Mouse (Mus musculus): Measurements from ENCODE around the gene Kifc3. TPM values are rescaled to one million over a fixed set of nuclear protein-coding genes. Genes with fewer than 3 reads are reported as not detected.

The Kifc3 gene
- polyA plus RNA-seq, 1 experiment from 2014 or later: 17.4 TPM

DNA sequence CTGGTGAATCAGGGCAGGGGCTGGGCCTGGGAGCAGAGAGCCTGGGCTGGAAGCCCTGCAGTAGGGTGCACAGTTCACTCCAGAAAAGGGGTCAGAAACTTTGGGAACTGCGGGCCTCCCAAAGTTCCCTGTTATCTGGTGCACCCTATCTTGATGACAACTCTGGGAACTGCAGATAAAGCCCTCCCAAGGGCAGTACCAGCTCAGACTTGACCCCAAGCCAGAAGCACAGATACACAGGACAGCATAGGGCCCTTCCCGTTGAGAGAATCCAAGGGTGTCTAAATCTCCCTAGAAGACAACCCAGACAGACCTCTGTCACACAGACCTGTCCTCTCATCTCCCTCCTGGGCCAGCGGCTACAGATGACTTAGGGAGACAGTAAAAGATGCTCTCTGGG is 52.0 kb downstream of the Kifc3 start:
- 89% methylated on average over 3 of the region's 3 CpGs for WGBS
- ATAC-seq (ENCODE audit: low FRiP score): no peak
- H3K9me3 ChIP-seq (replicated peaks): no peaks in the 10 kb centered on the region
- 0 out of 2 replicates have a peak, but pooled peaks cover 2% of the 10 kb centered on the region for H3K27me3 ChIP-seq
- peaks cover 4% of the 10 kb centered on the region; the same call in 1 of the 2 replicates for H3K4me1 ChIP-seq
- H3K4me3 ChIP-seq: no peak overlapping the region
- H3K9ac ChIP-seq: no peak overlapping the region
- no peak overlapping the region for H3K4me2 ChIP-seq (replicated peaks)
- no peak overlapping the region for H3K27ac ChIP-seq
- no peaks in the 10 kb centered on the region for H3K36me3 ChIP-seq

DNA sequence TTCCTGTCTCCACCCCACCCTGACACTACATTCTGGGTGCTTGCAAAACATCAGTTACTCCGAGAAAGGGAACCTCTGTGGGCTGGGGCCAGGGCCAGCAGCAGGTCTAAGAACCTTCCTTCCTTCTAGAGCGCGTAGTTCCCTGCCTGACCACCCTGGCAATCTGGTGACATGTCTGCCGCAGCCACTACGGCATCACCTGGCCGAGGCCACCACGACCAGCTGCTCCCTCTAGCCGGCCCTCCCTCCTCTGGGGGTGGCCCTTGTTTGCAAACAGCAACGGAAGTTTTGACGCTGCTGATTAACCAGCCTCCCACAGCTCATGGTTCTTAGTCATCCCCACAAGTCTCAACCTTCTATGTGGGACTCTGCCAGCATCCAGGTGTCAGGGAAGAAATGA is 53.2 kb downstream of the Kifc3 start:
- Histone ChIP-seq H3K36me3 (no peaks in the 10 kb centered on the region), H3K9ac (no peak overlapping the region), H3K4me2 (replicated peaks) (no peak overlapping the region), H3K27me3 (0 out of 2 replicates have a peak, but pooled peaks cover 2% of the 10 kb centered on the region), H3K4me1 (no peaks in the 10 kb centered on the region; the same call in 1 of the 2 replicates), H3K9me3 (replicated peaks) (no peaks in the 10 kb centered on the region), H3K4me3 (no peak overlapping the region), H3K27ac (no peak overlapping the region)
- no peak for ATAC-seq (ENCODE audit: low FRiP score)
- 53% methylated on average over 10 of the region's 10 CpGs for WGBS

DNA sequence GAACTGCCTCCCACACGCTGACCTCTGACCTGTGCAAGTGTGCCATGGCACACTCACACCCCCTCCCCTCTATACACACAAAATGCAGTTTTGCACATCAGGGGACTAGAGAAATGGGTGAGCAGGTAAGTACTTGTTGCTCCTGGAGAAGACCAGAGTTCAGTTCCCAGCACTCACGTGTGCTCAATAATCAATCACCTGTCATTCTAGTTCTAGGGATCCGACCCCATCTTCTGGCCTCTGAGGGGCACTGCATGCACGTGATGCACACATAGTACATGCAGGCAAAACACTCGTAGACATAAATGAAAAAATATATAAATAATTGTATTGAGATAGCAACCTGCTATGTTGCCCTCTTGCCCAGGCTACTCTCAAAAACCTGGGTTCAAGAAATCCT is 55.8 kb downstream of the Kifc3 start:
- Histone ChIP-seq H3K4me3 (no peak overlapping the region), H3K4me1 (peaks cover 13% of the 10 kb centered on the region), H3K27ac (no peak overlapping the region), H3K4me2 (replicated peaks) (no peak overlapping the region), H3K27me3 (0 out of 2 replicates have a peak, but pooled peaks cover 2% of the 10 kb centered on the region), H3K36me3 (no peaks in the 10 kb centered on the region), H3K9me3 (replicated peaks) (no peaks in the 10 kb centered on the region), H3K9ac (no peak overlapping the region)
- ATAC-seq (ENCODE audit: low FRiP score): no peak
- WGBS: 87% methylated on average over 5 of the region's 5 CpGs

DNA sequence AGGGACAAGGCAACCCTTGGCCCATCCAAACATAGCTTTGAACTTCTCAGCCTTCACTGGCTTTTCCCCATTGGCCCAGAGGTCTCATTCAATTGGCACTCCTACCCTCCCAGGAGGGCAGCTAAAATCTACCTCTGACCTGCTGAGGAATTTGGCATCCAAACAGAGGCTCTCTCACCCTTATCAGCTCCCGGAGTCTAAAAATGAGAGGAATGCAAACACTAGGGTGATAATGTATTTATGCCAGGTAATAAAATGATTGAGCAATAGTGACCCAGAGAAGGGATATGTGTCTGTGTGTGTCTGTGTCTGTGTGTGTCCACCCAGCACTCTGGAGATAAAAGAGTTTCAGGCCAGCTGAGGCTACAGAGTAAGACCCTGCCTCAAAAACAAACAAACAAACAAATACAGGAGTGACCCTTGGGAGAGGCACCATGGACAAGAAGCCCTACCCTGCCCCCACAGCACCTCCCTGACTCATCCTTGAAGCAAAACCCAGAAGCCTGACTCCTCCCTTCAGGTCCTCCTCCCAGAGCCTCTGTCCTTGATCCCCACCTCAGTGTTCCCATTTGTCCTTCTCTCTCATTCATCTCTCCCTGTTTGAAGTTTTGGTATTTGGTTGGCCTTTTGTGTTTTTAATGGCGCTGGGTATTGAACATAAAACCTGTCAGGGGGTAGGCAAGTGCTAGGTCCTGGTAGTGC is 56.4 kb downstream of the Kifc3 start:
- Histone ChIP-seq H3K27ac (no peak overlapping the region), H3K9me3 (replicated peaks) (no peaks in the 10 kb centered on the region), H3K9ac (no peak overlapping the region), H3K4me2 (replicated peaks) (no peak overlapping the region), H3K4me1 (peaks cover 19% of the 10 kb centered on the region), H3K27me3 (0 out of 2 replicates have a peak, but pooled peaks cover 2% of the 10 kb centered on the region), H3K36me3 (no peaks in the 10 kb centered on the region), H3K4me3 (no peak overlapping the region)
- WGBS: 88% methylated on average over 2 of the region's 2 CpGs
- ATAC-seq (ENCODE audit: low FRiP score): no peak

DNA sequence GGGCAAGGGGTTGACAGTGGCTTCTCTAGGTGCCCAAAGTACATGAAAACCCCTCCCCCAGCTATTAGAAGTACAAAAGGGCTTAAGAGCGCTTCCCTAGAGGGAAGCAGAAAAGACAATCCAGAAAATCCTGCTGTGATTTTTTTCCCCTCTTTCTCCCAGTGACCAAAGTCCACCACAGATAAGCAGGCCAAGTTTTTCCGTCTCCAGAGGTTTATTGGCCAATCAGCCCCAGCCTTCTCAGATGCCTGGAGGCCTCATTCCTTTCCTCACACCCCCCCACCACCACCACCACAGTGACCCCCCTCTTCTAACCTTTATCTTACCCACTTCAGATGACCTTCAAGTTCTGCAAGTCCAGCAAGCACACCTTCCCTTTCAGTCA is 58.0 kb downstream of the Kifc3 start:
- no peak for ATAC-seq (ENCODE audit: low FRiP score)
- Histone ChIP-seq H3K9me3 (replicated peaks) (no peaks in the 10 kb centered on the region), H3K36me3 (no peaks in the 10 kb centered on the region), H3K4me3 (no peak overlapping the region), H3K27me3 (peaks cover 16% of the 10 kb centered on the region), H3K4me1 (peaks cover 27% of the 10 kb centered on the region), H3K27ac (no peak overlapping the region), H3K4me2 (replicated peaks) (no peak overlapping the region), H3K9ac (no peak overlapping the region)
- 67% methylated on average over 2 of the region's 2 CpGs for WGBS

DNA sequence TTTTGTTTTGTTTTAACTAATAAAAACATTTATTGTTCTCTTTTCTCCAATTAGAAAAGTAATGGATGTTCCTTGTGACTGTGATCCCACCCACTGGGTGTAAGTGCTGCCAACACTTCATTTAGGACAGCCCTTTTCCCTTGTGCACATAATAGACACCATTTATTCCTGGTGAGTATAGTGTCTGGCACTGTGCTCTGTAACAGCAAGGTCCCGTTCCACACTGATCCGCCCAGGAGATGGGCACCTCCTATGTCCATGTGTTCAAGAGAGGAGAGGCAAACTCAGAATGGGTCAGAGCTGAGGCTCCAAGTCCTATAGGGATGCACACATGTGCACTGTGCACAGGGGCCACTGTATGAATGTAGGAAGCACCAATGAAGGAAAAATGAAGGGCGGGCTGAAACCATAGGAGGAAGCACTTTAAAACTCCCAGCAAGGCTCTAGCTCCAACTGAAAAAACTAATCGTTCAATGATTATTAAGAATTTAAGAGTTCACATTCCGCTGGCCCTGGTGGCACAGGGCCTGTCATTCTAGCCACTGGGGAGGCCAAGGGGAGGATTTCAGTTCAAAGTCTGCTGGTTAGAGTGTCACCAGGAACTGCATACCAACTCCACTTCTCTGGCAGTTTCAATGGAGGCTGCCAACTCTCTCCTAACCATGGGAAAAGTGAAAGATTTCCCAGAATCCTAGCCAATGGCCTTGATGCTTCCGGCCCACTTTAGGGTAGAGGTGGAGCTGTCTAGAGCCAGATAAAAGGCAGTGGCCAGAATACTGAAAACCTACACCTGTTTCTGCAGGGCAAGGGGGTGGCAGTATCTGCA is 58.6 kb downstream of the Kifc3 start:
- H3K9ac ChIP-seq: no peak overlapping the region
- H3K36me3 ChIP-seq: no peaks in the 10 kb centered on the region
- no peaks in the 10 kb centered on the region for H3K9me3 ChIP-seq (replicated peaks)
- no peak overlapping the region for H3K27ac ChIP-seq
- no peak overlapping the region for H3K4me2 ChIP-seq (replicated peaks)
- ATAC-seq (ENCODE audit: low FRiP score): no peak
- peaks cover 20% of the 10 kb centered on the region for H3K27me3 ChIP-seq
- H3K4me3 ChIP-seq: no peak overlapping the region
- peaks cover 27% of the 10 kb centered on the region for H3K4me1 ChIP-seq
- WGBS: 72% methylated on average over 6 of the region's 6 CpGs

DNA sequence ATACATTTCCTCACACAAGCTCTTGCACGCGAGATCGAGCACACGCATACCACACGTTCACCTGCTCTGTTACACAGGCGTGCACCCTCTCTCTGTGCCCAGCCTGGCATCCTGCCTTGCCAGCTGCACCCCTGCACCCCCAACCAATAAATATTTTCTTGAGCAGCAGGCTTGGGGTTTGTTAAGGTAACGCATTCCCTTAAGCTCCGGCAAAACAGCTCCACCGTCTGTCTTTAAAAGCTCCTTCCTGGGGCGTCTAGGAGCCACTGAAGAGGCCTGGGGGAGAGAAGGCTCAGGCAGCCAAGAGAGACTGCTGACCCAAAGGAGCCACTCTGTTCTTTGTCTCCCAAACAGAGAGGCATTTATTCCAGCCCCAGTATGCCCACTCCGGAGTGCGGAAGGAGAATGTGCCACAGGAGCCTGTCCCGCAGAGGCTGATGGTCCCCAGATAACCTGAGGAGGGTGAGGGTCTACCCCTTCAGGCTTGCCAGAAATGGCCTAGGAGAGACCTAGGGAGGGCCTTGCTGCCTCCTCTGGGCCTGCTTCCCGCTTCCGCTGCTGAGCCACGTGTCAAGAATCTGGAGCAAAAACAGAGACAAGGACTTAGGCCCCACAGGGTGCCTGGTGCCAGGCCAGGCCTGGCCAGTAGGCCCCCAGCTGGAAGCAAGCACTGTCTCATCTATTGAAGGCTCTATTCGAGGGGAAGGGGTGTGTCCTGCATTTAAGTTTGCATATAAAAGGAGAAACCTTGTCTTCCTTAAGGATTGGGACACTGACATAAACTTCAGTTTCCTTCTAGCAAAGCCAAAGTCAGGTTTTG is 59.4 kb downstream of the Kifc3 start:
- peak overlapping the region; percentile 59 for H3K4me3 ChIP-seq
- H3K4me1 ChIP-seq: peaks cover 30% of the 10 kb centered on the region
- peak; percentile 33; the same call in 1 of the 2 replicates for ATAC-seq (ENCODE audit: low FRiP score)
- peak overlapping the region; percentile 97 for H3K4me2 ChIP-seq (replicated peaks)
- WGBS: 10% methylated on average over 17 of the region's 17 CpGs
- H3K27me3 ChIP-seq: peaks cover 20% of the 10 kb centered on the region
- H3K9ac ChIP-seq: peak overlapping the region; percentile 84; the same call in 1 of the 2 replicates
- no peaks in the 10 kb centered on the region for H3K9me3 ChIP-seq (replicated peaks)
- peak overlapping the region; percentile 72 for H3K27ac ChIP-seq
- H3K36me3 ChIP-seq: no peaks in the 10 kb centered on the region

DNA sequence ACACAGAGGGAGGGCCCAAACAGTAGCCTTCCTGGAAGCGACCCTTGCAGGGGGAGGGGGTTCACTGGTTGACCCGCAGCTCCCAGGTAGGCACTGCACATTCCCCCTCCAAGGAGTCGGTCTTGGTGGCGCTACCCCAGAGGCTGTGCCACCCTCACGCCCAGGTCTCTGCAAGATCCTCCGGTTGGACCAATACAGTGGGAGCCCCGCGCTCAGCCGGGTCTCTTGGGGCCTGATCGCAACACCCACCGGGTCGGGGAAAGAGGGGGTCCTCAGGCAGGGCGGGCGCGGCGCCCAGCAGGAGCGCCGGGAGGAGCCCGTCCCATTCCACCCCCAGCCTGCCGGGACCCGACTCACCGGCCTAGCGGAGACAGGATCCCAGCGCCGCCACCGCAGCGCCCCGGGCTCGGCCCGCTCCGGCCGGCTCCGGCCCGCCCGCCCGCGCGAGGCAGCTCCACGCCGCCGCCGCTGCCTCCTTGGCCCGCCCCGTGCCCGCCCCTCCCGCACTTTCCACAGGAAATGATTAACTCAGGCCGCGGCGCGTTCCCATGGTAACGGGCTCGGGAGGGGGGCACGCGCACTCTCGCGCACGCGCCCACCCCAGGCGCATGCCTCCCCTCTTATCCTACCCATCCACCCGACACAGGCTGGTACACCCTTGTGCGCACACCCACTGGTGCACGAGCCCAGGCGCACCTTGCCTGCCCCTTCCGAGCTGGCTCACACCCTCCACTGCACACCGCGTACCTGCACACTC is 60.4 kb downstream of the Kifc3 start:
- peak overlapping the region; percentile 84 for H3K9ac ChIP-seq
- under 1% methylated on average over 47 of the region's 66 CpGs for WGBS
- ATAC-seq (ENCODE audit: low FRiP score): peak; percentile 81
- peak overlapping the region; percentile 59 for H3K4me3 ChIP-seq
- H3K4me2 ChIP-seq (replicated peaks): peak overlapping the region; percentile 97
- H3K27me3 ChIP-seq: peaks cover 29% of the 10 kb centered on the region
- peak overlapping the region; percentile 72 for H3K27ac ChIP-seq
- no peaks in the 10 kb centered on the region for H3K36me3 ChIP-seq
- H3K9me3 ChIP-seq (replicated peaks): no peaks in the 10 kb centered on the region
- peaks cover 39% of the 10 kb centered on the region for H3K4me1 ChIP-seq

DNA sequence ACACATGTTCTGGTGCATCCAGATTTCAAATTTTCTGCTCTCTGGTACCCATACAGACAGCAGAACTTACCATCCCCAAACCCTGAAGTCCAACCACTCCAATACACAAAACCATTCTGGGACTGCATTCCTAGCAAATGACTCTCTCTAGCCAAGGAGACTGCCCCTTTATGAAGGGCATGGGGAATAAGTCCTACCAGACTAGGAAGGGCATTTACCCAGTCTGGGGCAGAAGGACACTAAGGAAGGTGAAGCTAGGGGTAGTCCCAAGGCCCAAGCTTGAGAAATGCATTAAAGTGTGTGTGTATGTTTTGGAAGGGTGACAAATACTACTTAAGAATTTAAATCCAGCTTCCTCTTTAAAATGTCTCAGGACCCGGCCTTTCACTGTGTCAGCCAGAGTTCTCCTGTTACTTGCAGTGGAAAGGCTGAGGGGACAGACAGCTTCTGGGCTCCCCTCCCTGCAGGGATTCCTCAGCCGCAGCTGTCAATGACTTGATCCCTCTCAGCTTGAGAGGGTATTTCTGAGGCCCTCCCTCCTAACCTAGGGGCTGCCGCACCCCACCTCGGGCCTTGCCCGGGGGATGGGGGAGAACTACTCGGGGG is 61.0 kb downstream of the Kifc3 start:
- Histone ChIP-seq H3K4me1 (peaks cover 43% of the 10 kb centered on the region), H3K27ac (peak overlapping the region; percentile 72), H3K9me3 (replicated peaks) (no peaks in the 10 kb centered on the region), H3K4me2 (replicated peaks) (peak overlapping the region; percentile 97), H3K9ac (peak overlapping the region; percentile 84), H3K4me3 (peak overlapping the region; percentile 59), H3K27me3 (peaks cover 36% of the 10 kb centered on the region), H3K36me3 (no peaks in the 10 kb centered on the region)
- under 1% methylated on average over 6 of the region's 6 CpGs for WGBS
- ATAC-seq (ENCODE audit: low FRiP score): peak; percentile 11; the same call in 1 of the 2 replicates

DNA sequence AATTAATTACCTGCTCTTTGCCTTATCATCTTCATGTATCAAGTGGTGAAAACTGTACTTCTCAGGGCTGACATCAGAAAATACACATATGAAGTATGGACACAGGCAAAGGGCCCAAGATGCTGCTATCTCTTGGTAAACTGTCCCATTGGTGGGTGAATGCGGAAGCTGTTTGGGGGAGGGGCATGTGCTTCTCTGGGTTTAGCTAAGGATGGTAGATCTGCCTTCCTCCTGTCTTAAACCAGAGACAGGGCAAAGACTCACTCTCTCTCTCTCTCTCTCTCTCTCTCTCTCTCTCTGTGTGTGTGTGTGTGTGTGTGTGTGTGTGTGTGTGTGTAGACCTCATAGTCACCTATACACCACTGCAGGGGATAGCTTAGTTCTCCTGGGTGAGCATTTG is 61.6 kb downstream of the Kifc3 start:
- Histone ChIP-seq H3K36me3 (no peaks in the 10 kb centered on the region), H3K9me3 (replicated peaks) (no peaks in the 10 kb centered on the region), H3K4me1 (peaks cover 43% of the 10 kb centered on the region), H3K9ac (no peak overlapping the region; the same call in 1 of the 2 replicates), H3K4me3 (no peak overlapping the region), H3K27ac (no peak overlapping the region), H3K27me3 (peaks cover 34% of the 10 kb centered on the region), H3K4me2 (replicated peaks) (0 out of 2 replicates have a peak overlapping the region, but pooled peaks have one; percentile 97)
- ATAC-seq (ENCODE audit: low FRiP score): no peak
- WGBS: 74% methylated on average over 1 of the region's 1 CpGs

DNA sequence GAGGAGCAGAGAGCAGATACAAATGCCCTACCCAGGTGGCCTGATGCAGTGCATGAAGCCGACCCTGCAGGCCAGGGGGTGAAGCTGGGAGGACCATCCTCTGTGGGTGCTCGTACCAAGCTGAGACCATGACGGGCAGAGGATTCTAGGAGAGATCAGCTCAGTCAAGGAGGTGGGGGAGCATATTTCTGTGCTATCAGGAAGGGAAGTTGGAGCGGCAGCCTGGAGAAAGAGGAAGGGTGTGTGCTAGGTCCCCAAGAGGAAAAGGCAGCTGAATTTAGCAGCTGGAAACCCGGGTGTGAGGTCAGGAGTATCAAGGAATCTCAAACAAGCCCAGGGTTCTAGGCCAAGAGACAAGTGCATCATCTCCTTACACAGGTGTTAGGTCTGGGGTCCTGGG is 62.1 kb downstream of the Kifc3 start:
- H3K9me3 ChIP-seq (replicated peaks): no peaks in the 10 kb centered on the region
- peaks cover 43% of the 10 kb centered on the region for H3K4me1 ChIP-seq
- H3K27ac ChIP-seq: no peak overlapping the region
- no peak for ATAC-seq (ENCODE audit: low FRiP score)
- no peak overlapping the region for H3K4me3 ChIP-seq
- no peaks in the 10 kb centered on the region for H3K36me3 ChIP-seq
- H3K27me3 ChIP-seq: peaks cover 34% of the 10 kb centered on the region
- no peak overlapping the region for H3K9ac ChIP-seq
- H3K4me2 ChIP-seq (replicated peaks): peak overlapping the region; percentile 14; the same call in 1 of the 2 replicates
- 73% methylated on average over 5 of the region's 5 CpGs for WGBS
